Mouse (Mus musculus) lung, adult 2 months (tissue): Measurements from ENCODE around the gene Myl4.

Experiments
- CTCF ChIP-seq: fragments of 200-500 bp; IDR thresholded peaks from 2 replicates; pipeline ENCODE4 v1.5.1; 2011; ENCODE audit warnings: mild to moderate bottlenecking, low read length, control low read depth; ENCODE audit not compliant: insufficient read depth
- POLR2A ChIP-seq: fragments of 200-500 bp; IDR thresholded peaks from 2 replicates; pipeline ENCODE4 v1.6.1; 2011; ENCODE audit warnings: low read depth, mild to moderate bottlenecking, control low read depth, low read length, borderline replicate concordance; ENCODE audit errors: extremely low read depth

DNA sequence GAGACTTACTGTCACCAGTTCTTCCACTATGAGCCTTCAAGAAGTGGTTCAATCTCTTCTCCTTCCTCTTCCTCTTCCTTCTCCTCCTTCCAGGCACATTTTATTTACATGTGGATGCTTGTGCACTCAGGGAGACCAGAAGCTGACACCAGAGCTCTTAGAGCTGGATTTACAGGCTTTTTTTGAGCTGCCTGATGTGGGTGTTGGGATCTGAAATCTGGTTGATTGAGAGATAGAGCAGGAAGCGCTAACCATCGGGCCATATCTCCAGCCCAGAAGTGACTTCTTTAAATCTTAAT, 31.8 kb downstream of the Myl4 start:
- no peak for TF ChIP-seq POLR2A
- TF ChIP-seq CTCF: no peak
